Mouse (Mus musculus) intestine, embryonic 15.5 days (tissue): ENCODE measurements around the gene Icos. TPM values are rescaled to one million over a fixed set of nuclear protein-coding genes. Genes with fewer than 3 reads are reported as not detected.

Source experiments
- ATAC-seq: fragments of 200-750 bp; cut with Nextera tagmentation; 2 replicates; pipeline ENCODE4 v1.8.0; 2017; ENCODE audit warnings: moderate TSS enrichment, moderate library complexity
- H3K27ac ChIP-seq: fragments of 300-500 bp; sonication (generic); 2 replicates; pipeline ENCODE4 v1.5.1; 2015; ENCODE audit warnings: mild to moderate bottlenecking, inconsistent platforms
- H3K27me3 ChIP-seq: fragments of 300-500 bp; sonication (generic); replicated peaks from 2 replicates; pipeline ENCODE4 v1.6.1; 2015; ENCODE audit warnings: inconsistent platforms
- H3K36me3 ChIP-seq: fragments of 300-500 bp; sonication (generic); 2 replicates; pipeline ENCODE4 v1.6.1; 2015; ENCODE audit warnings: inconsistent platforms
- H3K4me1 ChIP-seq: fragments of 300-500 bp; sonication (generic); replicated peaks from 2 replicates; pipeline ENCODE4 v1.6.1; 2015; ENCODE audit warnings: inconsistent platforms
- H3K4me2 ChIP-seq: fragments of 300-500 bp; sonication (generic); replicated peaks from 2 replicates; pipeline ENCODE4 v1.6.1; 2015; ENCODE audit warnings: mild to moderate bottlenecking, inconsistent platforms
- H3K4me3 ChIP-seq: fragments of 300-500 bp; sonication (generic); replicated peaks from 2 replicates; pipeline ENCODE4 v1.5.1; 2015; ENCODE audit warnings: inconsistent platforms
- H3K9ac ChIP-seq: fragments of 300-500 bp; sonication (generic); 2 replicates; pipeline ENCODE4 v1.6.1; 2015; ENCODE audit warnings: inconsistent platforms
- H3K9me3 ChIP-seq: fragments of 300-500 bp; sonication (generic); 2 replicates; pipeline ENCODE4 v1.6.1; 2016; ENCODE audit warnings: inconsistent platforms
- WGBS: fragments of 180-500 bp; shearing (Covaris S2); methylation state at CpG from one replicate; pipeline ENCODE4 v1.1.7; 2015; 5-methylcytosine and 5-hydroxymethylcytosine counted together
- polyA plus RNA-seq: library from polyadenylated mRNA; unstranded; fragments of >200 nt; fragmentation: Nextera tagmentation; extraction: Ambion mirVana; gene quantifications from 2 replicates; pipeline ENCODE4 v1.2.1, GENCODE M21; 2015

The Icos gene
- polyA plus RNA-seq, 1 experiment from 2014 or later: 0.70 TPM

- ATAC-seq: no peak
- Histone ChIP-seq H3K4me2 (no peak overlapping the region), H3K4me3 (no peak overlapping the region), H3K27ac (no peak overlapping the region), H3K36me3 (no peaks in the 10 kb centered on the region), H3K9ac (no peak overlapping the region), H3K27me3 (no peaks in the 10 kb centered on the region), H3K4me1 (no peaks in the 10 kb centered on the region), H3K9me3 (no peaks in the 10 kb centered on the region)
- 67% methylated on average over 1 of the region's 1 CpGs for WGBS
Measured at GRCm38 (mm10) chr1:61016578-61017118, 38.9 kb downstream of the Icos start.

GRCm38 (mm10) chr1:61026712-61027111 is 49.0 kb downstream of the Icos start:
- Histone ChIP-seq H3K27me3 (no peaks in the 10 kb centered on the region), H3K9me3 (no peaks in the 10 kb centered on the region), H3K27ac (no peak overlapping the region), H3K9ac (no peak overlapping the region), H3K4me3 (no peak overlapping the region), H3K4me1 (peaks cover 3% of the 10 kb centered on the region; the same call in 1 of the 2 replicates), H3K4me2 (no peak overlapping the region), H3K36me3 (no peaks in the 10 kb centered on the region)
- no peak for ATAC-seq
- WGBS: 48% methylated on average over 5 of the region's 5 CpGs

- no peaks in the 10 kb centered on the region for H3K9me3 ChIP-seq
- no peak overlapping the region for H3K4me2 ChIP-seq
- no peak for ATAC-seq
- no peaks in the 10 kb centered on the region for H3K36me3 ChIP-seq
- H3K27me3 ChIP-seq: no peaks in the 10 kb centered on the region
- no peak overlapping the region for H3K9ac ChIP-seq
- WGBS: 93% methylated on average over 3 of the region's 3 CpGs
- H3K27ac ChIP-seq: no peak overlapping the region
- peaks cover 3% of the 10 kb centered on the region; the same call in 1 of the 2 replicates for H3K4me1 ChIP-seq
- no peak overlapping the region for H3K4me3 ChIP-seq
Measured at GRCm38 (mm10) chr1:61027519-61027918, 49.8 kb downstream of the Icos start.

GRCm38 (mm10) chr1:61029919-61030318 is 52.2 kb downstream of the Icos start:
- ATAC-seq: no peak
- 8% methylated on average over 1 of the region's 1 CpGs for WGBS
- Histone ChIP-seq H3K27me3 (no peaks in the 10 kb centered on the region), H3K4me3 (no peak overlapping the region), H3K9me3 (no peaks in the 10 kb centered on the region), H3K4me1 (peaks cover 3% of the 10 kb centered on the region; the same call in 1 of the 2 replicates), H3K27ac (no peak overlapping the region), H3K4me2 (no peak overlapping the region), H3K36me3 (no peaks in the 10 kb centered on the region), H3K9ac (no peak overlapping the region)

- Histone ChIP-seq H3K4me3 (no peak overlapping the region), H3K27ac (no peak overlapping the region), H3K4me1 (peaks cover 3% of the 10 kb centered on the region; the same call in 1 of the 2 replicates), H3K36me3 (no peaks in the 10 kb centered on the region), H3K9ac (no peak overlapping the region), H3K27me3 (no peaks in the 10 kb centered on the region), H3K4me2 (no peak overlapping the region), H3K9me3 (no peaks in the 10 kb centered on the region)
- no peak for ATAC-seq
Measured at GRCm38 (mm10) chr1:61030532-61030931, 52.8 kb downstream of the Icos start.

- 63% methylated on average over 1 of the region's 1 CpGs for WGBS
- no peak overlapping the region for H3K4me3 ChIP-seq
Measured at GRCm38 (mm10) chr1:61035270-61035669, 57.5 kb downstream of the Icos start.

GRCm38 (mm10) chr1:61038223-61038622 is 60.5 kb downstream of the Icos start:
- 55% methylated on average over 4 of the region's 4 CpGs for WGBS
- no peaks in the 10 kb centered on the region for H3K27me3 ChIP-seq
- no peaks in the 10 kb centered on the region for H3K4me1 ChIP-seq

More at GRCm38 (mm10) chr1:61035270-61035669, 57.5 kb downstream of the Icos start:
- no peak overlapping the region for H3K9ac ChIP-seq
- H3K27me3 ChIP-seq: no peaks in the 10 kb centered on the region
- no peaks in the 10 kb centered on the region for H3K4me1 ChIP-seq
- no peak overlapping the region for H3K27ac ChIP-seq
- H3K36me3 ChIP-seq: no peaks in the 10 kb centered on the region
- ATAC-seq: no peak
- H3K4me2 ChIP-seq: no peak overlapping the region
- H3K9me3 ChIP-seq: no peaks in the 10 kb centered on the region

GRCm38 (mm10) chr1:61039310-61039709 is 61.6 kb downstream of the Icos start:
- H3K4me2 ChIP-seq: no peak overlapping the region
- no peaks in the 10 kb centered on the region for H3K36me3 ChIP-seq
- ATAC-seq: no peak
- no peaks in the 10 kb centered on the region for H3K27me3 ChIP-seq
- no peaks in the 10 kb centered on the region for H3K9me3 ChIP-seq
- H3K4me1 ChIP-seq: no peaks in the 10 kb centered on the region
- no peak overlapping the region for H3K9ac ChIP-seq
- 77% methylated on average over 4 of the region's 4 CpGs for WGBS
- no peak overlapping the region for H3K4me3 ChIP-seq
- H3K27ac ChIP-seq: no peak overlapping the region

More at GRCm38 (mm10) chr1:61038223-61038622, 60.5 kb downstream of the Icos start:
- H3K4me3 ChIP-seq: no peak overlapping the region
- no peak for ATAC-seq
- no peak overlapping the region for H3K9ac ChIP-seq
- no peaks in the 10 kb centered on the region for H3K36me3 ChIP-seq
- no peaks in the 10 kb centered on the region for H3K9me3 ChIP-seq
- H3K27ac ChIP-seq: no peak overlapping the region
- H3K4me2 ChIP-seq: no peak overlapping the region

- Histone ChIP-seq H3K36me3 (no peaks in the 10 kb centered on the region), H3K4me3 (no peak overlapping the region), H3K4me1 (no peaks in the 10 kb centered on the region), H3K27ac (no peak overlapping the region), H3K27me3 (no peaks in the 10 kb centered on the region), H3K9ac (no peak overlapping the region), H3K9me3 (no peaks in the 10 kb centered on the region), H3K4me2 (no peak overlapping the region)
- 91% methylated on average over 4 of the region's 4 CpGs for WGBS
- no peak for ATAC-seq
Measured at GRCm38 (mm10) chr1:61040401-61040800, 62.7 kb downstream of the Icos start.

- Histone ChIP-seq H3K27ac (no peak overlapping the region), H3K4me2 (no peak overlapping the region), H3K27me3 (no peaks in the 10 kb centered on the region), H3K4me3 (no peak overlapping the region), H3K36me3 (no peaks in the 10 kb centered on the region), H3K4me1 (no peaks in the 10 kb centered on the region), H3K9ac (no peak overlapping the region), H3K9me3 (no peaks in the 10 kb centered on the region)
- no peak for ATAC-seq
- WGBS: 72% methylated on average over 2 of the region's 2 CpGs
Measured at GRCm38 (mm10) chr1:61042842-61043241, 65.1 kb downstream of the Icos start.

- no peak overlapping the region for H3K4me3 ChIP-seq
- H3K27ac ChIP-seq: no peak overlapping the region
- H3K4me1 ChIP-seq: no peaks in the 10 kb centered on the region
- no peaks in the 10 kb centered on the region for H3K36me3 ChIP-seq
- no peak for ATAC-seq
- WGBS: 78% methylated on average over 3 of the region's 3 CpGs
- H3K4me2 ChIP-seq: no peak overlapping the region
- no peaks in the 10 kb centered on the region for H3K9me3 ChIP-seq
- no peak overlapping the region for H3K9ac ChIP-seq
- H3K27me3 ChIP-seq: no peaks in the 10 kb centered on the region
Measured at GRCm38 (mm10) chr1:61046055-61046705, 68.5 kb downstream of the Icos start.

GRCm38 (mm10) chr1:61047336-61047735 is 69.6 kb downstream of the Icos start:
- 80% methylated on average over 3 of the region's 3 CpGs for WGBS
- no peaks in the 10 kb centered on the region for H3K27me3 ChIP-seq
- H3K27ac ChIP-seq: no peak overlapping the region
- no peak overlapping the region for H3K9ac ChIP-seq
- H3K4me1 ChIP-seq: no peaks in the 10 kb centered on the region
- no peak for ATAC-seq
- H3K9me3 ChIP-seq: no peaks in the 10 kb centered on the region
- no peaks in the 10 kb centered on the region for H3K36me3 ChIP-seq
- H3K4me2 ChIP-seq: no peak overlapping the region
- H3K4me3 ChIP-seq: no peak overlapping the region
